Mouse (Mus musculus): ENCODE measurements at regions not wholly inside any gene's neighbourhood (a gene's known extent, or its start where the extent isn't known, plus 50 kb on each side); places are given as distances from the start of the nearest gene placed in this dataset.
"Not testable (repeated sequence)": the region's sequence is repeated elsewhere in the genome, so short reads cannot be mapped to it uniquely, and the experiment has no call there.

DNA sequence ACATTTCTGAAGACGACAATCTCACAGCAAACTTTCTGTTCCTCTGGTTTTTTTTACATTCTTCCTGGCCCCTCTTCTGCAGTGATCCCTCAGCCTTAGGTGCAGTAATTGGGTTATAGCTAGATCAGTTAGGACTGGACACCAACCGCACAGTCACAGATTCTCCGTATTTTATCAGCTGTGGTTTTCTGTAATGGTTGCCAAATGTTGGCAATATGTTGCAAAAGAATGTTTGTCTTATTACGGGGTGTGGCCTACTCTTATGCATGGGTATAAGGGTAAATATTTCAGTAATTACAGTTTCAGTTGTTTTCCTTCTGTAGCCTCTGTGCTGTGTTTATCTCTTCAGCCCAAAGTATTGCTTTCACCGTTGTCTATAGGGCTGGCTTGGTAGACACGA is 133.2 kb upstream of the Tsc22d2 start:
- no peak for TF ChIP-seq POLR2A (IDR thresholded peaks at IDR 0.05; ENCODE audit: low read depth, low read length)
- no peak for TF ChIP-seq CTCF (IDR thresholded peaks at IDR 0.05; ENCODE audit: borderline replicate concordance, insufficient read depth, low read length)
- Histone ChIP-seq H3K27ac (ENCODE audit: insufficient read depth, low read length) (peak overlapping the region; percentile 68), H3K4me1 (ENCODE audit: control insufficient read depth, insufficient read depth, low read length) (0 out of 2 replicates have a peak, but pooled peaks cover 2% of the 10 kb centered on the region), H3K4me3 (ENCODE audit: insufficient read depth, low read length) (no peak overlapping the region)

GRCm38 (mm10) chr3:58284371-58284770 is 130.1 kb upstream of the Tsc22d2 start:
- H3K4me1 ChIP-seq (ENCODE audit: control insufficient read depth, insufficient read depth, low read length) = not testable (repeated sequence)

DNA sequence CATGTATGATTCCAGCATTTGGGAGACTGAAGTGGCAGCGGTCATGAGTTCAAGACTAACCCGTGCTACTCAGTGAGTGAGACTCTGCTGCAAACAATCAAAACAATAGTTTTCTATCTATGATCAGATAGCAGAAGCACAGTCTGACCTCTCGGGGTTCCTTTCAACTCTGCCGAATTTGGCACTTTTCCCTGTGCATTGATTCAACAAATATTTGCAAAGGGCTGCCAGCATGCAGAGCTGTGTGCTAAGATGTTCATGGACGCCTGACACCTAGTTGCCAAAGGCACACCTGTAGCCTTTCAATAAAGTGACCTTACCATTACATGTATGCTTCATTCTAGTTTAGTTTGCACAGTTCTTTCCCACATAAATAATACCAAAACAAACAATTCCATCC is 118.7 kb upstream of the Tsc22d2 start:
- Histone ChIP-seq H3K4me3 (ENCODE audit: insufficient read depth, low read length) (no peak overlapping the region), H3K4me1 (ENCODE audit: control insufficient read depth, insufficient read depth, low read length) (no peaks in the 10 kb centered on the region), H3K27ac (ENCODE audit: insufficient read depth, low read length) (no peak overlapping the region)
- no peak for TF ChIP-seq POLR2A (IDR thresholded peaks at IDR 0.05; ENCODE audit: low read depth, low read length)
- no peak for TF ChIP-seq CTCF (IDR thresholded peaks at IDR 0.05; ENCODE audit: borderline replicate concordance, insufficient read depth, low read length)

More at GRCm38 (mm10) chr3:58284371-58284770, 130.1 kb upstream of the Tsc22d2 start:
- not testable (repeated sequence) for H3K4me3 ChIP-seq (ENCODE audit: insufficient read depth, low read length); H3K27ac ChIP-seq (ENCODE audit: insufficient read depth, low read length)

DNA sequence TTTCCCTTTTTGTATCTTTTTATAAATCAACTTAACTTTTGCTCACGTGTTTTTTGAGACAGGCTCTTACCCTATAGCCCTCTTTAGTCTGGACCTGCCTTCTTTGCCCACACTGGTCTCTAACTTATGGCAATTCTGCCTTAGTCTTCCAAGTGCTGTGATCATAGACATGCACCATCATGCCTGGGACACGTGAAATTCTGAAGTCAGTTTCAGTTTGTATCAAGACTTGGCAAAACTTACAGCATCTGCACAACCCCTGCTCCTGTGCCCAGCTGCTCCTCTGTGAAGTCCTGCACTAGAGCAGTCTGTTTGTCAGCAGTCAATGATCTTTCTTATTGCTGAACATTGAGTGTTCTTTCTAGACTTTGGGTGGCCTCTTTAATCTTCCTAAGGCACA is 114.3 kb upstream of the Tsc22d2 start:
- TF ChIP-seq CTCF (IDR thresholded peaks at IDR 0.05; ENCODE audit: borderline replicate concordance, insufficient read depth, low read length) (no peak), POLR2A (IDR thresholded peaks at IDR 0.05; ENCODE audit: low read depth, low read length) (no peak)
- no peak overlapping the region for H3K4me3 ChIP-seq (ENCODE audit: insufficient read depth, low read length)
- no peaks in the 10 kb centered on the region; the same call in 1 of the 2 replicates for H3K4me1 ChIP-seq (ENCODE audit: control insufficient read depth, insufficient read depth, low read length)
- H3K27ac ChIP-seq (ENCODE audit: insufficient read depth, low read length) = no peak overlapping the region

GRCm38 (mm10) chr3:58300801-58301485 is 113.6 kb upstream of the Tsc22d2 start:
- TF ChIP-seq CTCF (IDR thresholded peaks at IDR 0.05; ENCODE audit: borderline replicate concordance, insufficient read depth, low read length) = no peak
- TF ChIP-seq POLR2A (IDR thresholded peaks at IDR 0.05; ENCODE audit: low read depth, low read length) = no peak
- no peak overlapping the region for H3K27ac ChIP-seq (ENCODE audit: insufficient read depth, low read length)
- H3K4me3 ChIP-seq (ENCODE audit: insufficient read depth, low read length) = no peak overlapping the region
- no peaks in the 10 kb centered on the region; the same call in 1 of the 2 replicates for H3K4me1 ChIP-seq (ENCODE audit: control insufficient read depth, insufficient read depth, low read length)

GRCm38 (mm10) chr3:58302322-58302721 is 112.2 kb upstream of the Tsc22d2 start:
- Histone ChIP-seq H3K4me1 (ENCODE audit: control insufficient read depth, insufficient read depth, low read length) (no peaks in the 10 kb centered on the region; the same call in 1 of the 2 replicates), H3K4me3 (ENCODE audit: insufficient read depth, low read length) (no peak overlapping the region)
- TF ChIP-seq CTCF (IDR thresholded peaks at IDR 0.05; ENCODE audit: borderline replicate concordance, insufficient read depth, low read length) = no peak

DNA sequence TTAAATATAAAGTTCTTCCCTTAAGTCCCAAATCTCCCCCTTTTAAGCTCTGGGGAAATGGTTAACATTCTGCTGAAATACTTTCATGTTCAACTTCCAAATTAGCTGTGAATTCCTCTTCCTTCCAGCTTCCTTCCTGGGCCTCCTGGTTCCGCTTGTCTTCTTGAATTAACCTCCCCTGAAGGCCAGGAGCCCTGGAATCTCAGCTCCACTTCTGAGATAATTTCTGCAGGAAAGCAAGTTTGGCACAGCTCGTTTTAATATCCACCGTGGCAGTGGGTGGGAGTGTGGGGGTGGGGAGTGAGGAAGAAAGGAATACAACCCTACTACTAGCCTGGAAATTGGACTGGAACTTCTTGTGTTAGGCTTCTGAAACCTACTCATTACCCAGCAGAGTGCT is 110.8 kb upstream of the Tsc22d2 start:
- no peak for TF ChIP-seq POLR2A (IDR thresholded peaks at IDR 0.05; ENCODE audit: low read depth, low read length)
- no peak for TF ChIP-seq CTCF (IDR thresholded peaks at IDR 0.05; ENCODE audit: borderline replicate concordance, insufficient read depth, low read length)
- H3K4me1 ChIP-seq (ENCODE audit: control insufficient read depth, insufficient read depth, low read length) = no peaks in the 10 kb centered on the region; the same call in 1 of the 2 replicates
- H3K4me3 ChIP-seq (ENCODE audit: insufficient read depth, low read length) = no peak overlapping the region
- no peak overlapping the region for H3K27ac ChIP-seq (ENCODE audit: insufficient read depth, low read length)

More at GRCm38 (mm10) chr3:58302322-58302721, 112.2 kb upstream of the Tsc22d2 start:
- no peak overlapping the region for H3K27ac ChIP-seq (ENCODE audit: insufficient read depth, low read length)

DNA sequence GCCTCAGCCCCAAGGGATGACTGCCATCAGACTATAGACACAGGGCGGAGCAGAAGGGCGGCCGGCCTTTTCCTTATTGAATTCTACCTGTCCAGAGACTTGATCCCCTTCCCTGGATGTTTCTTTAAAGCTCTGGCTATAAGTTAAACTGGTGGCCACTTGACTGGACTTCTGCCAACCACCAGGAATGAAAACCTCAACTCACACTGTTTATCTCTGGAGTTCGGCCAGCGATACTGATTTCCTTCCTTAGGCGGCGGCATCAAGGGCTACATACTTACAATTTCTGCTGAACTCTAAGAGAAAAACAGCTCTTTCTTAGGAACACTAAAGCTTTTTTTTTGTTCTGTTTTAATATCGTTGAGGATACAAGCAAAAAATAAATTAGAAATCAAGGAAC is 104.9 kb upstream of the Tsc22d2 start:
- Histone ChIP-seq H3K4me3 (ENCODE audit: insufficient read depth, low read length) (no peak overlapping the region), H3K4me1 (ENCODE audit: control insufficient read depth, insufficient read depth, low read length) (peaks cover 7% of the 10 kb centered on the region; the same call in 1 of the 2 replicates), H3K27ac (ENCODE audit: insufficient read depth, low read length) (no peak overlapping the region)
- no peak for TF ChIP-seq POLR2A (IDR thresholded peaks at IDR 0.05; ENCODE audit: low read depth, low read length)

DNA sequence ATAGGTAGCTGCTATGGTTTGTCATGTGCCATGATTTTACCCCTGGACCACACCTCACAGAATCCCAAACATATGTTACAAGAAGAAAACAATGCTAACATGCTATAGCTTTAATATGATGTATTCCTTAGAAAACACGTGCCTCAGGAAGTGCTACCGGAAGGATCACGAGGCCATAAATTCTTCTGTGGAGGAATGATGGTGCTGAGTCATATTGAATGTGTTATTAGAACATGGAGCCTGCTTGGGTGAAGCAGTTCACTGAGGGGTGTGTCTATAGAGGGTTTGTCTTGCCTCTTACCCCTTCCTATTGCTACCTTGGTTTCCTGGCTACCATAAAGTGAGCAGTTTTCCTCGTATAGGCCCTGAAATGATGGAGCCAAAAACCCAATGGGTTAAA is 104.1 kb upstream of the Tsc22d2 start:
- no peak overlapping the region for H3K4me3 ChIP-seq (ENCODE audit: insufficient read depth, low read length)
- H3K4me1 ChIP-seq (ENCODE audit: control insufficient read depth, insufficient read depth, low read length) = peaks cover 7% of the 10 kb centered on the region; the same call in 1 of the 2 replicates
- no peak for TF ChIP-seq CTCF (IDR thresholded peaks at IDR 0.05; ENCODE audit: borderline replicate concordance, insufficient read depth, low read length)
- TF ChIP-seq POLR2A (IDR thresholded peaks at IDR 0.05; ENCODE audit: low read depth, low read length) = no peak
- peak overlapping the region; percentile 95 for H3K27ac ChIP-seq (ENCODE audit: insufficient read depth, low read length)

DNA sequence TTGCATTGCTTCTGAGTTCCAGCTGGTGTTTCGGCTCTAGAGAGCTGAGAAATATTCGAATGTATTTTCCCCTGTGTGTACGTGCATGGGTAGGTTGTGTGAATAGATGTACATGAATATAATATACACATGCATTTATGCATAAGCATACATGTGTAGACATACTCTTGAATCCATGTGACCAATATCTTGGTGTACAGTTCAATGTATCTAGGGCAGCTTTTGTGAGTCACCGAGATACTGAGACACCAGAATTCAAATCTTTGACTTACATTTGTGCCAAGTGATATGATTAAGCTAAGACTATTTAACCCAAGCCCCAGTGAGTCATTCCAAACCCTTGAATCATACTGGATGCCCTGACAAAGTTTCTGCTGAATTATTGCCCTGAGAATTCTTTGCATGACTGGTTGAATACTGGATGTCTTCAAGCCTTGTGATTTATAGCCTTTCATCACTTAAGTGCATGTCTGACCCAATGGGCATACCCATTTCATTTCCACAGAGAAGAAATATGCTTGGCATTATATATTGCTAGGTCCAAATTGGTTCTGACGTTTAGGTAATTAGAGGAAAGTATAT is 103.3 kb upstream of the Tsc22d2 start:
- Histone ChIP-seq H3K4me3 (ENCODE audit: insufficient read depth, low read length) (no peak overlapping the region), H3K27ac (ENCODE audit: insufficient read depth, low read length) (peak overlapping the region; percentile 95), H3K4me1 (ENCODE audit: control insufficient read depth, insufficient read depth, low read length) (peaks cover 14% of the 10 kb centered on the region)
- no peak for TF ChIP-seq POLR2A (IDR thresholded peaks at IDR 0.05; ENCODE audit: low read depth, low read length)
- no peak for TF ChIP-seq CTCF (IDR thresholded peaks at IDR 0.05; ENCODE audit: borderline replicate concordance, insufficient read depth, low read length)
